Mouse (Mus musculus) cortical plate, adult 2 months (tissue): ENCODE results near the gene Gins2.

Experiments used
- CTCF ChIP-seq: fragments of 200-500 bp; IDR thresholded peaks from 2 replicates; pipeline ENCODE4 v1.5.1; 2011; ENCODE audit warnings: mild to moderate bottlenecking, control low read depth, low read length; ENCODE audit not compliant: insufficient read depth; ENCODE audit errors: extremely low read depth
- POLR2A ChIP-seq: fragments of 200-500 bp; IDR thresholded peaks from 2 replicates; pipeline ENCODE4 v1.6.1; 2011; ENCODE audit warnings: mild to moderate bottlenecking, low read length, control low read depth; ENCODE audit not compliant: insufficient read depth; ENCODE audit errors: extremely low read depth

GRCm38 (mm10) chr8:120556198-120556892, 32.8 kb downstream of the Gins2 start:
- no peak for TF ChIP-seq CTCF
- no peak for TF ChIP-seq POLR2A
